Mouse (Mus musculus) cerebral cortex, adult 2 months (tissue): ENCODE measurements around the gene Mrm1.

Experiments used
- WGBS: fragments of 180-500 bp; shearing (Covaris S2); methylation state at CpG from one replicate; pipeline ENCODE4 v1.1.7; 2018; 5-methylcytosine and 5-hydroxymethylcytosine counted together

The Mrm1 gene

DNA sequence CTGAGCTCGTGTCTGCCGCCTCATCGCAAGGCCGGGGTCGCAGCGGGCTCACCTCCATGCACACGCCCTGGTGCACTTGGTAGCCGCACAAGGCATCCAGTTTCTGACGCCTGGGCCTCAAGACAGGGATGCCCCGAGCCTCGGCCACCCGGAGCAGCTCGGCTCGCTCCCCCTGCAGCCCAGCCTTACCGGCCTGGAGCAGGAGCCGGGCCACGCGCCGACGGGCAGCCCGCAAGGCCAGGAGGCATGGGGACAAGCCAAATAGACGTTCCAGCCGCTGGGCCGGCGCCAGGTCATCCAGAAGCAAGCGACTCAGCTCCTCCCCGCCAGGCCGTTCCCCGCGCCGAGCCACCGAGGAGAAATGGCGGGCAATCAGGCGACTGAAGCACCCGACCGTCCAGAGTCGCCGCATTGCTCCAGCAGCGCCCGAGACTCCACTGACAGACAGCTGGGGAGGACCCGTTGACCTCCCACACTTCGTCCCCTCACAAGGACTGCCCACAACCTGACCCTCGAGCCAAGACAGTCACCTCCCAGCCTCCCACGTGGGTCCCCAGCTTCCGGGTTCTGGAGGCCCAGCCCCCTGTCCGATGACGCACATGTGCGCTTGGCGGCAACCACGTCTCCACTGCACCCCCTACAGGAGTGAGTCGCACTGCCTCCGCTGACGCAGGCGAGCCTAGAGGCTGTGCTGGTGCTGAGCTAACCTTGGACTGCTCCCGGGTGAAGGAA lies at the start of gene Mrm1:
TSS of gene Mrm1 (minus strand) at position 555 of the 732 bp plus-strand sequence.
- under 1% methylated on average over 55 of the region's 55 CpGs for WGBS

GRCm38 (mm10) chr11:84868786-84869259 lies 49.5 kb upstream of the Mrm1 start:
- WGBS: 4% methylated on average over 7 of the region's 7 CpGs

DNA sequence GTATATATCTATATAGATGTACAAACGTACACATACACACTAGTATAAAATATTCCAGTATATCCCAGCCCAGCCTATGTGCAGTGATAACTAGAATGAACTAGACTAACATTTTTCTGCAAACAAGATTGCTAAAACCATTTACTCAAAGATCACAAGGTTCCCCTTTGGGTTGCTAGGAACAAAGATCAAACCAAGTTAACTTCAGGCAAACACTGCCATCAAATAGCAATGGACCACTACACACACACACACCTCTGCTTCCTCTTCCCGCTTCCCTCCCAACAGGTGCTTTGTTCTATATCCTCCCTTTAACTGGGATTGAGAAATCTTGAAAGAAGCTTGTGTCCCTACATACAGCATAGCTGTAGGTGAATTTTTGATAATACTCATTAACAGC lies 48.3 kb upstream of the Mrm1 start:
- WGBS: 73% methylated on average over 2 of the region's 2 CpGs

DNA sequence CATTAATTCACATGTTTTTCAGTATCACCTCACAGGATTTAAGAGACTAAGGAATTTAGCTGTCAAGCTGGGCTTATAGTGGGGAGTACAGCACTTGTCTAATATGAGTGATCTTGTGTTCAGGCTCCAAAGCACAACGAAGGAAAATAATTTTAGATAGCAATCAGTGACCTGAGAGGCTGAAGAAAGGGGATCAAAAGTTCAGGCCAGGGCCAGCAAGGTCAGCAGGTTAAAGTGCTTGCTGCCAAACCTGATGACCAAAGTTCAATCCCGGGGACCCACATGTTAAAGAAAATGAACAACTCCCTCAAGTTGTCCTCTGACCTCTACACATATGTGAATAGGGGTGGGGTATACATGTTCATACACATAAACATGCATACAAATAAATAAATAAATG lies 46.0 kb upstream of the Mrm1 start:
- WGBS: 70% methylated on average over 2 of the region's 2 CpGs

DNA sequence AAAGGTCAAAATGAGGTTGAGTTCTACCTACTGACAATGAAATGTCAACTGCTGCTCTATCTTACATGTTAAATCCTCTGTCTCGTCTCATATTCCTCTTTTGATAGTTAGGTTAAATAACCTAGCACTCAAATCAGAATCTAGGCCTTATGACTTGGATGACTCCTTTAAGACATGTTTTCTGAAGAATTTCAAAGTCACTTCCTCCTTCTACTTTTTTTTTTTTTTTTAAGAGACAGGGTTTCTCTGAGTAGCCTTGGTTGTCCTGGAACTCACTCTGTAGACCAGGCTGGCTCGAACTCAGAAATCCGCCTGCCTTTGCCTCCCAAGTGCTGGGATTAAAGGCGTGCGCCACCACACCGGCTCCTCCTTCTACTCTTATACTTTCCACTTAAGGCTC lies 36.0 kb upstream of the Mrm1 start:
- WGBS: 96% methylated on average over 6 of the region's 6 CpGs

- 83% methylated on average over 7 of the region's 7 CpGs for WGBS
Measured at GRCm38 (mm10) chr11:84847475-84848090, 28.3 kb upstream of the Mrm1 start.

GRCm38 (mm10) chr11:84846741-84847474 lies 27.6 kb upstream of the Mrm1 start:
- 97% methylated on average over 15 of the region's 15 CpGs for WGBS

DNA sequence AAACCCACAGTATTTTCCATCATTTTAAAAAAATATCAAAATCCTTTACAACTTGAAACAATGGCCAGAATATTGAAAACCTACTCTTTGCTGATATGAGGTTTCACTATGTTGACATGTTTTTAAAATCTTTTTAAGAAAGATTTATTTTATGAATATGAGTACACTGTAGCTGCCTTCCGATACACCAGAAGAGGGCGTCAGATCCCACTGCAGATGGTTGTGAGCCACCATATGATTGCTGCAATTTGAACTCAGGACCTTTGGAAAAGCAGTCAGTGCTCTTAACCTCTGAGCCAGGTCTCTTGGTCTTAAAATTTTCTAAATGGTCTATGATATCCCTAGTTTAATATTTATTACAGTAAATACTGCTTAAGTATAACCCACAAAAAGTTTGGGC lies 20.0 kb upstream of the Mrm1 start:
- WGBS: 95% methylated on average over 2 of the region's 2 CpGs

DNA sequence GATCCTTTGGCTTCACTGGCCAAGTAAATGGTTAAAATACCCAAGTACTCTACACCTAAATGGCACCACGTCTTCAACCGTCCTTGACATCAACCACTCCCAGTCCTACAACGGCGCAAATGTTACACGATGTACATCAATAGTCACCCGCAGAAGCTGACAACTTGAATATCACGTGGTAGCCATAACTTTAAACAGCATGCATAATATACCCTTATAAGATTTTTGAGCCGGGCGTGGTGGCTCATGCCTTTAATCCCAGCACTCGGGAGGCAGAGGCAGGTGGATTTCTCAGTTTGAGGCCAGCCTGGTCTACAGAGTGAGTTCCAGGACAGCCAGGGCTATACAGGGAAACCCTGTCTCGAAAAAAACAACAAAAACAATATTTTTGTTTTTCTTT lies 10.2 kb upstream of the Mrm1 start:
- 69% methylated on average over 11 of the region's 11 CpGs for WGBS

DNA sequence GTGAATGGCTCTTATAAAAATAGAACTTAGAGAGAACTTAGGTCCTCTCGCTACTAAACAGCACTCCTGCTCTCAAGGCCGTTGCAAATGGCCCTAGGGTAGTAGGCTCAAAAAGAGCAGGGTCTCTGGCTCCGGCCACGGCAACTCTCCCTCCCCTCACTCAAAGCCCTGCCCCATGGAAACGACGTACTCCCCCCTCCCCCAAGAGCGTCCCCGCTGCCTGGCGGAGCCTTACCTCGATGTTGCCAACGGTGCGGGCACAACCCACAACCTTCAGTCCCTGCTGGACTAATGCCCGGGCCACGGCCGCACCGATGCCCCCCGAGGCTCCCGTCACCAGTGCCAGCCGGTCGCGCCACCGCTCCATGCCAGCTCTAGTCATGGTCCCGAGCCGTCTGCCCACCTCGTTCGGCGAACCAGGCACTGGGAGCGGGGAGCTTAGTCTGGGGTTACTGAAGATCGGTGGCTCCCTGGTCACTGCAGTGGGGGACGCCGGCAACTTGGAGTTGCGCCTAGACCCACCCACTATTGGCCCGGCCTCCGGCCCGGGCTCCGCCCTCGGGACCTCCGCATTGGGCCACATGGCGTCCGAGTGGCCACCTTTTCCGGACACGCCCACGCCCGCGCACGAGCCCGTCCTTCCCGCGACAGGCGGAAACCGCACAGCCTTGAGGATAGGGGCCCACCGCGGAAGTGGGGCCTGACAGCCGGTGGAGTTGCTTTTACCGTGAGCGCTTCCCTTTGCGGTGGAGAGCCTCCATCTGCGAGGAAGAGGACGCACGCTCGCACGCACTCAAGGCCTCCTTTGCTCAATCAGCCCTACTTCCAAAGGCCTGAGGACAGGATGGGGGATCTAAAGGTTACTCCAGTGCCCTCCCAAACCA lies 9.4 kb upstream of the Mrm1 start, which contains the start of gene Dhrs11:
TSS of gene Dhrs11 (minus strand) at position 479 of the 884 bp plus-strand sequence.
- under 1% methylated on average over 62 of the region's 62 CpGs for WGBS

GRCm38 (mm10) chr11:84827901-84828503 lies 8.7 kb upstream of the Mrm1 start:
- 56% methylated on average over 3 of the region's 3 CpGs for WGBS

DNA sequence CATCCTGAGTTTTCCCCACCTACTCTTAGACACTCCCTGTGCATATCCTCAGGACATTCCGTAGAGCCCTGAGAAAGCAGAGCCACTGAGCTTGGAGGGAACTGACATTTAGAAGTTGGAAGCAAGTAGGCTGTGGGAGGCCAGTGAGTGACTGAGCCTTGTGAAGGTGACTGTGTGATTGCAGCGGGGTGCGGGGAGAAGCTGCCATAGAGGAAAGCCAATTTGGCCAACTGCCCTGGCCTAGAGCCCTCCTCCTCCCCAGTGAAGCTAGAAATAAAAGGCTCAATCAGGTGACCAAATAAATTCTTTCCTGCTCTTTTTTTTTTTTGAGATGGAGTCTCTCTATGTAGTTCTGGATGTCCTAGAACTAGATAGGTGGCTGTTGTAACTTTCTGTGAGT lies 6.9 kb upstream of the Mrm1 start:
- 14% methylated on average over 3 of the region's 3 CpGs for WGBS

GRCm38 (mm10) chr11:84825261-84825807 lies 6.0 kb upstream of the Mrm1 start:
- 95% methylated on average over 10 of the region's 10 CpGs for WGBS

DNA sequence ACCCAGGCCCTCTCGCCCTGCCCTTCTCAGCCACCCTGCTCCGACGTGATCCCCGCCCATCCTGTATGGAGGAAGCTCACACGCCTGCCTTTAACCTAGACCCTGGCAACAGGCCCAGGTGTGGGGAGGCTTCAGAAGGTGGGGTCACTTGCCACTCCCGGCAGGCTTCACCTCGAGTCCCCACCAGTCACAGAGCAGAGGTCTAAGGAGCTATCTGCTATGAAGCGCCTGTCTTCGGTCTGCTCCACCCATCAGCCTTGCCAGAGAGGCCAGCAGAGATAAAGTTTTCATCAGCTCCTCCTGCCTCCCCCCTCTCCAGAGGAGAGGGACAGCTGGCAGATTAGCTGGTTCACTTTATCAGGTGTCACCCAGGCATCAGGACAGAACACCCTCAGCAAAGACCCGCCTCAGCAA lies 4.2 kb upstream of the Mrm1 start:
- 71% methylated on average over 10 of the region's 10 CpGs for WGBS

DNA sequence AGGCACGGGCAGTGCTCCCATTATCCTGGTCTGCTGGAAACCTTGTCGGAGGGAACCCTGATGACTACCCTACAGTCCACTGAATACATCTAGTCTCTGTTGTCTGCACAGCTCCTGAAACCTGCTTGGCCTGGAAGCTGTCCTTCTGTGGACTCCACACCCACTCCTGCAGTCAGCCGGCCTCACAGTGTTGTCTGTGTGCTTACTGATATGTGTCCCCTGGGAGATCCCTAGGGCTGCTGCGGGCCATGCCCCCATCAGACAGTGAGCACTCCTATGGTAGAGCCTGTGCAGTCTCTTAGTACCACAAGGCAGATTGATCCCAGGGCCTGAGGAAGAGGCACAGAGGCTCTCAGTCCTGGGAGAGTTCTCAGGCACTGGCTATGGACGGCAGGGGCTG lies 3.2 kb upstream of the Mrm1 start:
- 83% methylated on average over 5 of the region's 5 CpGs for WGBS

DNA sequence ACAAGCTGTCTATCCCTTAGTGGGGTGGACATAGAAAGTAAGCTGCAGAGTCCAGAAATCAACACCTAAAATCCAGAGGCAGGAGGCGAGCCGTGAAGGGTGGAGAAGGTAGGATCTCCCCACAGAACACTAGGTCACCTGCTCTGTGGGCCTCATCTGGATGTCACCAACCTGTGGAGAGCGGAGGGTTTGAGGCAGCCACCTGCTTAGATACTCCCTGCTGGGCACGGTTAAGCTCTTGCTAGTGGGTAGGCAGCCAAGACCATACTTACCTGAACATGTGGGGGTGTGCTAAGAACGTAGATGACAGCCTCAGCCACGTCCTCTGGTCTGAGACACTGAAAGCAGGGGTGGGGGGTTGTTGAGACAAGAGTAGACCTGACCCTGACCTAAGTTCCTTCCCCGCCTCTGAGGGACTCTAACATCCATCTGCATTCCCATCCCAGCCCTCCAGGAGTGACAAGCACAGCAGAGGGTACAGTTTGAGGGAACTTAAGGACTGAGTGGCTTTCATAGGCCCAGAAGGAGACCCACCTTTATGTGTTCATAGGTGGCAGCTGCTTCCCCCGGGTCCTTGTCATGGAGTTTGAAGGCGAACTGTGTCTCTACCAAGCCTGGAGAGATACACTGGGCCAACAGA lies 1.9 kb upstream of the Mrm1 start:
- 85% methylated on average over 9 of the region's 9 CpGs for WGBS

GRCm38 (mm10) chr11:84818085-84818960 lies 992 bp downstream of the Mrm1 start:
- WGBS: under 1% methylated on average over 39 of the region's 39 CpGs

- WGBS: 63% methylated on average over 6 of the region's 6 CpGs
Measured at GRCm38 (mm10) chr11:84817362-84817761, 2.0 kb downstream of the Mrm1 start.
